Mouse (Mus musculus) stomach, embryonic 14.5 days (tissue): ENCODE measurements around the gene Prelp. TPM values are rescaled to one million over a fixed set of nuclear protein-coding genes. Genes with fewer than 3 reads are reported as not detected.

Source experiments
- ATAC-seq: fragments of 200-750 bp; cut with Nextera tagmentation; 2 replicates; pipeline ENCODE4 v1.8.0; 2017; ENCODE audit warnings: low read depth, moderate TSS enrichment; ENCODE audit not compliant: insufficient number of reproducible peaks, insufficient read depth, low FRiP score
- H3K27ac ChIP-seq: fragments of 300-500 bp; sonication (generic); 2 replicates; pipeline ENCODE4 v1.5.1; 2014; ENCODE audit warnings: mild to moderate bottlenecking, low read length, moderate library complexity, mixed read lengths
- H3K27me3 ChIP-seq: fragments of 300-500 bp; sonication (generic); 2 replicates; pipeline ENCODE4 v1.6.1; 2014; ENCODE audit warnings: low read length, control low read depth, mixed read lengths; ENCODE audit not compliant: control insufficient read depth, insufficient read depth
- H3K36me3 ChIP-seq: fragments of 300-500 bp; sonication (generic); 2 replicates; pipeline ENCODE4 v1.6.1; 2014; ENCODE audit warnings: mild to moderate bottlenecking, control low read depth, low read length, moderate library complexity, mixed read lengths; ENCODE audit not compliant: control insufficient read depth, insufficient read depth
- H3K4me1 ChIP-seq: fragments of 300-500 bp; sonication (generic); 2 replicates; pipeline ENCODE4 v1.6.1; 2014; ENCODE audit warnings: low read length, control low read depth, mixed read lengths; ENCODE audit not compliant: control insufficient read depth, insufficient read depth
- H3K4me2 ChIP-seq: fragments of 300-500 bp; sonication (generic); replicated peaks from 2 replicates; pipeline ENCODE4 v1.6.1; 2014; ENCODE audit warnings: low read depth, low read length, control low read depth
- H3K4me3 ChIP-seq: fragments of 300-500 bp; sonication (generic); 2 replicates; pipeline ENCODE4 v1.5.1; 2014; ENCODE audit warnings: low read depth, low read length, control low read depth
- H3K9ac ChIP-seq: fragments of 300-500 bp; sonication (generic); replicated peaks from 2 replicates; pipeline ENCODE4 v1.6.1; 2014; ENCODE audit warnings: low read depth, mild to moderate bottlenecking, control low read depth, low read length, moderate library complexity, mixed read lengths
- H3K9me3 ChIP-seq: fragments of 300-500 bp; sonication (generic); 2 replicates; pipeline ENCODE4 v1.6.1; 2016; ENCODE audit warnings: low read depth, low read length, control low read depth; ENCODE audit not compliant: control insufficient read depth
- WGBS: fragments of 180-500 bp; shearing (Covaris S2); extraction: QIAGEN DNeasy Blood & Tissue Kit; methylation state at CpG from one replicate; pipeline ENCODE4 v1.1.7; 2014; 5-methylcytosine and 5-hydroxymethylcytosine counted together
- polyA plus RNA-seq: library from polyadenylated mRNA; unstranded; fragments of >200 nt; fragmentation: Nextera tagmentation; extraction: Ambion mirVana; gene quantifications from 2 replicates; pipeline ENCODE4 v1.2.1, GENCODE M21; 2014

Prelp gene
- polyA plus RNA-seq, 1 experiment from 2014 or later: 1.6 TPM

GRCm38 (mm10) chr1:133900825-133901224 is 20.4 kb downstream of the Prelp start:
- WGBS: 71% methylated on average over 9 of the region's 9 CpGs
- no peak overlapping the region for H3K9ac ChIP-seq

GRCm38 (mm10) chr1:133899043-133899542 is 22.1 kb downstream of the Prelp start:
- Histone ChIP-seq H3K36me3 (no peaks in the 10 kb centered on the region), H3K4me2 (0 out of 2 replicates have a peak overlapping the region, but pooled peaks have one; percentile 11), H3K4me1 (peaks cover 14% of the 10 kb centered on the region; the same call in 1 of the 2 replicates), H3K27me3 (no peaks in the 10 kb centered on the region), H3K9ac (no peak overlapping the region), H3K27ac (peak overlapping the region; percentile 87), H3K9me3 (no peaks in the 10 kb centered on the region), H3K4me3 (no peak overlapping the region; the same call in 1 of the 2 replicates)
- peak; percentile 23; the same call in 1 of the 2 replicates for ATAC-seq
- WGBS: 50% methylated on average over 9 of the region's 9 CpGs

More at GRCm38 (mm10) chr1:133900825-133901224, 20.4 kb downstream of the Prelp start:
- no peak for ATAC-seq
- Histone ChIP-seq H3K27ac (no peak overlapping the region), H3K4me3 (no peak overlapping the region), H3K27me3 (no peaks in the 10 kb centered on the region), H3K4me1 (peaks cover 8% of the 10 kb centered on the region; the same call in 1 of the 2 replicates), H3K4me2 (no peak overlapping the region), H3K36me3 (no peaks in the 10 kb centered on the region), H3K9me3 (no peaks in the 10 kb centered on the region)

- H3K4me1 ChIP-seq: peaks cover 28% of the 10 kb centered on the region
- ATAC-seq: no peak
- no peak overlapping the region for H3K4me3 ChIP-seq
- peak overlapping the region; percentile 7; the same call in 1 of the 2 replicates for H3K27ac ChIP-seq
- H3K9me3 ChIP-seq: no peaks in the 10 kb centered on the region
- H3K9ac ChIP-seq: no peak overlapping the region
- WGBS: 81% methylated on average over 6 of the region's 6 CpGs
- no peaks in the 10 kb centered on the region for H3K36me3 ChIP-seq
- H3K27me3 ChIP-seq: no peaks in the 10 kb centered on the region
- no peak overlapping the region for H3K4me2 ChIP-seq
Observed at GRCm38 (mm10) chr1:133897293-133897692, 23.9 kb downstream of the Prelp start.

- Histone ChIP-seq H3K9ac (no peak overlapping the region), H3K4me1 (peaks cover 63% of the 10 kb centered on the region), H3K36me3 (no peaks in the 10 kb centered on the region), H3K4me3 (no peak overlapping the region), H3K27ac (peak overlapping the region; percentile 35; the same call in 1 of the 2 replicates), H3K4me2 (no peak overlapping the region), H3K27me3 (no peaks in the 10 kb centered on the region), H3K9me3 (no peaks in the 10 kb centered on the region)
- 22% methylated on average over 5 of the region's 5 CpGs for WGBS
- ATAC-seq: no peak; the same call in 1 of the 2 replicates
Observed at GRCm38 (mm10) chr1:133891489-133891888, 29.7 kb downstream of the Prelp start.

GRCm38 (mm10) chr1:133889949-133890598 is 31.1 kb downstream of the Prelp start:
- Histone ChIP-seq H3K4me3 (no peak overlapping the region), H3K4me2 (peak overlapping the region; percentile 26), H3K27ac (peak overlapping the region; percentile 58; the same call in 1 of the 2 replicates), H3K9ac (no peak overlapping the region), H3K4me1 (peaks cover 59% of the 10 kb centered on the region), H3K36me3 (no peaks in the 10 kb centered on the region), H3K9me3 (no peaks in the 10 kb centered on the region), H3K27me3 (no peaks in the 10 kb centered on the region)
- ATAC-seq: no peak
- 18% methylated on average over 20 of the region's 20 CpGs for WGBS

- peaks cover 44% of the 10 kb centered on the region for H3K4me1 ChIP-seq
- ATAC-seq: no peak
- 86% methylated on average over 5 of the region's 5 CpGs for whole genome bisulfite sequencing
Observed at GRCm38 (mm10) chr1:133887538-133888250, 33.5 kb downstream of the Prelp start.

GRCm38 (mm10) chr1:133887044-133887443 is 34.2 kb downstream of the Prelp start:
- no peak for ATAC-seq
- H3K27ac ChIP-seq: no peak overlapping the region
- H3K27me3 ChIP-seq: no peaks in the 10 kb centered on the region
- 17% methylated on average over 8 of the region's 8 CpGs for WGBS
- H3K4me1 ChIP-seq: peaks cover 40% of the 10 kb centered on the region
- H3K36me3 ChIP-seq: no peaks in the 10 kb centered on the region
- H3K4me2 ChIP-seq: no peak overlapping the region
- H3K9me3 ChIP-seq: no peaks in the 10 kb centered on the region
- H3K9ac ChIP-seq: no peak overlapping the region
- no peak overlapping the region for H3K4me3 ChIP-seq

More at GRCm38 (mm10) chr1:133887538-133888250, 33.5 kb downstream of the Prelp start:
- H3K4me3 ChIP-seq: no peak overlapping the region
- H3K4me2 ChIP-seq: no peak overlapping the region
- H3K9ac ChIP-seq: no peak overlapping the region
- no peaks in the 10 kb centered on the region for H3K27me3 ChIP-seq
- H3K27ac ChIP-seq: no peak overlapping the region
- H3K9me3 ChIP-seq: no peaks in the 10 kb centered on the region
- H3K36me3 ChIP-seq: no peaks in the 10 kb centered on the region

GRCm38 (mm10) chr1:133886431-133886830 is 34.8 kb downstream of the Prelp start:
- Histone ChIP-seq H3K4me2 (no peak overlapping the region), H3K27ac (no peak overlapping the region), H3K9me3 (no peaks in the 10 kb centered on the region), H3K9ac (no peak overlapping the region), H3K4me3 (no peak overlapping the region), H3K36me3 (no peaks in the 10 kb centered on the region), H3K27me3 (no peaks in the 10 kb centered on the region), H3K4me1 (peaks cover 38% of the 10 kb centered on the region)
- 56% methylated on average over 6 of the region's 6 CpGs for WGBS
- ATAC-seq: no peak
